Mouse (Mus musculus): Measurements from ENCODE around the gene Impdh1.

GRCm38 (mm10) chr6:29203861-29204585 is 12.1 kb downstream of the Impdh1 start:
- TF ChIP-seq CTCF (IDR thresholded peaks at IDR 0.05; ENCODE audit: low read depth), result no peak
- TF ChIP-seq EP300 (optimal IDR thresholded peaks at IDR 0.05), result no peak

All from stomach, postnatal 0 days (tissue).